ENCODE assay signal across 9 mouse cellular contexts in the genomic region with DNA sequence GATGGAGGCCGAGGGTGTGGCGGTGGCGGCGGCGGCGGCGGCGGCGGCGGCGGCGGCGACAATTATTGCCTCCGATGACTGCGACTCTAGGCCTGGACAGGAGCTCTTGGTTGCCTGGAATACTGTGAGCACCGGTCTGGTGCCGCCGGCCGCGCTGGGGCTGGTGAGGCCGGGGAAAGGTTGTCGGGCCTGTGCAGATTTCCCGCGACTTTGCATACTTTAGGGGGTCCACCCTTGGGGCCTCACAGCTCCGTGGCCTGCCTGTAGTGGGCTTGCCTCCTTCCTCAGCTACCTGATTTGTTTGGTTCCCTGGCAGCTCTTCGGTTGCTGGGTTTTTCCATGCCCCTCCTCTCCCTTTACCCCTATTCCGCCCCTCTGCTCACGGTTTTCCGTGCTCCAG. TPM values are rescaled to one million over a fixed set of nuclear protein-coding genes. Genes with fewer than 3 reads are reported as not detected.
A peak's percentile ranks its signal among the peaks of the same experiment; 100 is the strongest.
DNase-seq lines count a peak whose midpoint lies in the region; ATAC-seq and TF ChIP-seq lines count a peak whose summit lies in the region.
"Had no signal": no experiment of that assay in that cellular context is flagged by ENCODE, and none has a peak within 500 bp of the region (broad histone marks: within the 10 kb centered on the region; RNA-seq: fewer than 3 reads in every experiment).

No protein-coding gene starts in this region.

- peak; percentile 44 for ATAC-seq in lung, embryonic 15.5 days (ENCODE audit: borderline replicate concordance, extremely low read depth, low FRiP score, low TSS enrichment)
- ATAC-seq in erythroblast, adult 5-6 weeks (replicated peaks; ENCODE audit: low FRiP score, poor library complexity, severe bottlenecking), result peak; percentile 17
- ATAC-seq in intestine, postnatal 0 days, result peak; percentile 39
- ATAC-seq in neural tube, embryonic 15.5 days (ENCODE audit: low FRiP score), result peak; percentile 62

- peak overlapping the region; percentile 94 for H3K4me2 ChIP-seq in lung, embryonic 15.5 days
- H3K4me2 ChIP-seq in intestine, postnatal 0 days (replicated peaks; ENCODE audit: low read depth), result peak overlapping the region; percentile 91
- H3K4me2 ChIP-seq in neural tube, embryonic 15.5 days, result peak overlapping the region; percentile 91

- H3K9me3 ChIP-seq in lung, embryonic 15.5 days, result no peaks in the 10 kb centered on the region
- no peaks in the 10 kb centered on the region for H3K9me3 ChIP-seq in intestine, postnatal 0 days (ENCODE audit: control insufficient read depth)
- H3K9me3 ChIP-seq in neural tube, embryonic 15.5 days (replicated peaks), result no peaks in the 10 kb centered on the region

- no peaks in the 10 kb centered on the region for H3K27me3 ChIP-seq in lung, embryonic 15.5 days
- H3K27me3 ChIP-seq in intestine, postnatal 0 days (replicated peaks; ENCODE audit: control insufficient read depth, insufficient read depth, low read length), result no peaks in the 10 kb centered on the region
- no peaks in the 10 kb centered on the region for H3K27me3 ChIP-seq in neural tube, embryonic 15.5 days (replicated peaks)

- under 1% methylated on average over 29 of the region's 29 CpGs for WGBS in lung, embryonic 15.5 days
- 0% methylated on average over 29 of the region's 29 CpGs for WGBS in intestine, postnatal 0 days
- under 1% methylated on average over 29 of the region's 29 CpGs for WGBS in neural tube, embryonic 15.5 days

- TF ChIP-seq CTCF in intestine, postnatal 0 days (IDR thresholded peaks at IDR 0.05; ENCODE audit: low read depth), result no peak

- peaks cover 56% of the 10 kb centered on the region for H3K36me3 ChIP-seq in lung, embryonic 15.5 days
- H3K36me3 ChIP-seq in intestine, postnatal 0 days (ENCODE audit: control insufficient read depth, insufficient read depth), result peaks cover 65% of the 10 kb centered on the region
- H3K36me3 ChIP-seq in neural tube, embryonic 15.5 days, result peaks cover 62% of the 10 kb centered on the region

- H3K4me1 ChIP-seq in lung, embryonic 15.5 days, result peaks cover 27% of the 10 kb centered on the region
- peaks cover 14% of the 10 kb centered on the region for H3K4me1 ChIP-seq in intestine, postnatal 0 days (replicated peaks; ENCODE audit: control insufficient read depth, insufficient read depth, low read length)
- H3K4me1 ChIP-seq in neural tube, embryonic 15.5 days, result peaks cover 48% of the 10 kb centered on the region

- DNase-seq in lung, postnatal 4 days, result no peak
- DNase-seq in thymus, postnatal 10 days (ENCODE audit: low spot score in 2 of 2), result no peak
- DNase-seq in embryo, embryonic 10 days (ENCODE audit: low spot score), result no peak
- no peak for DNase-seq in adrenal gland, adult 2 months

- peak overlapping the region; percentile 16; the same call in 1 of the 2 replicates for H3K27ac ChIP-seq in lung, embryonic 15.5 days
- peak overlapping the region; percentile 82 for H3K27ac ChIP-seq in intestine, postnatal 0 days (ENCODE audit: low read depth, low read length)
- peak overlapping the region; percentile 88 for H3K27ac ChIP-seq in neural tube, embryonic 15.5 days (replicated peaks)

- H3K9ac ChIP-seq in lung, embryonic 15.5 days, result peak overlapping the region; percentile 88
- peak overlapping the region; percentile 73 for H3K9ac ChIP-seq in intestine, postnatal 0 days (ENCODE audit: low read depth, low read length)
- H3K9ac ChIP-seq in neural tube, embryonic 15.5 days (replicated peaks), result peak overlapping the region; percentile 86

- peak overlapping the region; percentile 80 for H3K4me3 ChIP-seq in lung, embryonic 15.5 days
- H3K4me3 ChIP-seq in intestine, postnatal 0 days (ENCODE audit: low read depth, low read length), result peak overlapping the region; percentile 86
- H3K4me3 ChIP-seq in neural tube, embryonic 15.5 days (replicated peaks), result peak overlapping the region; percentile 92

RNA-seq across cellular contexts. Expression of a gene that starts 0.2 kb away (rescaled TPM):
- 132 and 136 TPM in 2 replicates for polyA plus RNA-seq in lung, embryonic 15.5 days (2015; fragmentation: Nextera tagmentation; extraction: Ambion mirVana)
- total RNA-seq in erythroblast, adult 5-6 weeks (2015; ENCODE audit: low replicate concordance), result 8.4 and 12.9 TPM in 2 replicates
- 9.2 and 18.7 TPM in 2 replicates for total RNA-seq in erythroblast, adult 5-6 weeks (2017; ENCODE audit: low replicate concordance)
- polyA plus RNA-seq in intestine, postnatal 0 days (2015; fragmentation: Nextera tagmentation; extraction: Ambion mirVana), result 41.6 and 43.4 TPM in 2 replicates
- polyA plus RNA-seq in neural tube, embryonic 15.5 days (2015; fragmentation: Nextera tagmentation; extraction: Ambion mirVana), result 125 and 129 TPM in 2 replicates
- 10 to 100 TPM; 78.8 to 82.7 TPM for total RNA-seq in adrenal gland, adult 2 months (2021)
- polyA plus RNA-seq in adrenal gland, adult 2 months (2012; rRNA removed), result 93.1 and 110 TPM in 2 replicates

RNA-seq across cellular contexts. Expression of a gene that starts 0.3 kb away (rescaled TPM):
- 229 and 239 TPM in 2 replicates for polyA plus RNA-seq in lung, embryonic 15.5 days (2015; fragmentation: Nextera tagmentation; extraction: Ambion mirVana)
- total RNA-seq in erythroblast, adult 5-6 weeks (2015; ENCODE audit: low replicate concordance), result 36.5 and 67.5 TPM in 2 replicates
- total RNA-seq in erythroblast, adult 5-6 weeks (2017; ENCODE audit: low replicate concordance), result 9.9 and 24.8 TPM in 2 replicates
- polyA plus RNA-seq in intestine, postnatal 0 days (2015; fragmentation: Nextera tagmentation; extraction: Ambion mirVana), result 105 and 108 TPM in 2 replicates
- polyA plus RNA-seq in neural tube, embryonic 15.5 days (2015; fragmentation: Nextera tagmentation; extraction: Ambion mirVana), result 177 and 183 TPM in 2 replicates
- total RNA-seq in adrenal gland, adult 2 months (2021), result 10 to 100 TPM; 37.6 to 46.1 TPM
- polyA plus RNA-seq in adrenal gland, adult 2 months (2012; rRNA removed), result 55.2 and 62.1 TPM in 2 replicates

RNA-seq across cellular contexts. Expression of a gene that starts 10.1 kb away (rescaled TPM):
- 6.7 and 8.7 TPM in 2 replicates for polyA plus RNA-seq in lung, embryonic 15.5 days (2015; fragmentation: Nextera tagmentation; extraction: Ambion mirVana)
- 1.5 and 4.0 TPM in 2 replicates for total RNA-seq in erythroblast, adult 5-6 weeks (2015; ENCODE audit: low replicate concordance)
- 0.26 and 2.6 TPM in 2 replicates for total RNA-seq in erythroblast, adult 5-6 weeks (2017; ENCODE audit: low replicate concordance)
- 62.0 and 68.3 TPM in 2 replicates for polyA plus RNA-seq in intestine, postnatal 0 days (2015; fragmentation: Nextera tagmentation; extraction: Ambion mirVana)
- 14.8 and 16.3 TPM in 2 replicates for polyA plus RNA-seq in neural tube, embryonic 15.5 days (2015; fragmentation: Nextera tagmentation; extraction: Ambion mirVana)
- 10 to 100 TPM in 1 of 2 experiments, 1 to 10 TPM in 1; 10.0 to 13.1 TPM for total RNA-seq in adrenal gland, adult 2 months (2021)
- 13.6 and 14.6 TPM in 2 replicates for polyA plus RNA-seq in adrenal gland, adult 2 months (2012; rRNA removed)

RNA-seq across cellular contexts. Expression of a gene that starts 15.4 kb away (rescaled TPM):
- polyA plus RNA-seq in lung, embryonic 15.5 days (2015; fragmentation: Nextera tagmentation; extraction: Ambion mirVana), result not detected in 2 replicates
- total RNA-seq in erythroblast, adult 5-6 weeks (2015; ENCODE audit: low replicate concordance), result not detected in 2 replicates
- not detected in 2 replicates for total RNA-seq in erythroblast, adult 5-6 weeks (2017; ENCODE audit: low replicate concordance)
- not detected in 2 replicates for polyA plus RNA-seq in intestine, postnatal 0 days (2015; fragmentation: Nextera tagmentation; extraction: Ambion mirVana)
- polyA plus RNA-seq in neural tube, embryonic 15.5 days (2015; fragmentation: Nextera tagmentation; extraction: Ambion mirVana), result not detected in 2 replicates
- total RNA-seq in adrenal gland, adult 2 months (2021), result not detected
- polyA plus RNA-seq in adrenal gland, adult 2 months (2012; rRNA removed), result not detected in 2 replicates
- total RNA-seq: left cerebral cortex, postnatal 14 days had no signal

RNA-seq across cellular contexts. Expression of a gene that starts 17.2 kb away (rescaled TPM):
- polyA plus RNA-seq in lung, embryonic 15.5 days (2015; fragmentation: Nextera tagmentation; extraction: Ambion mirVana), result 3.4 and 4.5 TPM in 2 replicates
- total RNA-seq in erythroblast, adult 5-6 weeks (2015; ENCODE audit: low replicate concordance), result not detected in 2 replicates
- total RNA-seq in erythroblast, adult 5-6 weeks (2017; ENCODE audit: low replicate concordance), result not detected in 2 replicates
- 5.5 and 6.6 TPM in 2 replicates for polyA plus RNA-seq in intestine, postnatal 0 days (2015; fragmentation: Nextera tagmentation; extraction: Ambion mirVana)
- 0.22 and 0.26 TPM in 2 replicates for polyA plus RNA-seq in neural tube, embryonic 15.5 days (2015; fragmentation: Nextera tagmentation; extraction: Ambion mirVana)
- not detected for total RNA-seq in adrenal gland, adult 2 months (2021)
- polyA plus RNA-seq in adrenal gland, adult 2 months (2012; rRNA removed), result not detected in 2 replicates
- total RNA-seq: left cerebral cortex, postnatal 14 days had no signal

Comparison
In these comparisons a context has a peak if more than half of its experiments do, and no peak if none do; other contexts are left out.
1. H3K27ac ChIP-seq: peak in every context shown above with its lines; median percentile 88 in neural tube, embryonic 15.5 days; 82 in intestine, postnatal 0 days; 16 in lung, embryonic 15.5 days.